Mouse (Mus musculus): ENCODE measurements around the gene Gsn. TPM values are rescaled to one million over a fixed set of nuclear protein-coding genes. Genes with fewer than 3 reads are reported as not detected.

Gsn gene
- polyA plus RNA-seq (2015; fragmentation: Nextera tagmentation; extraction: Ambion mirVana): 18.0 and 18.1 TPM in 2 replicates

- peak within 1 kb of the TSS; percentile 60 for H3K4me3 ChIP-seq
- ATAC-seq (replicated peaks): peak; percentile 93
- peak within 1 kb of the TSS; percentile 97 for H3K4me2 ChIP-seq (replicated peaks)
- H3K4me1 ChIP-seq: peaks cover 14% of the 10 kb centered on the region
- H3K27ac ChIP-seq (replicated peaks): no peak within 1 kb of the TSS
- 4% methylated on average over 54 of the region's 54 CpGs for WGBS
- H3K27me3 ChIP-seq: peaks cover 6% of the 10 kb centered on the region; the same call in 1 of the 2 replicates
- H3K9me3 ChIP-seq: no peaks in the 10 kb centered on the region
- no peaks in the 10 kb centered on the region for H3K36me3 ChIP-seq
- H3K9ac ChIP-seq (replicated peaks): peak within 1 kb of the TSS; percentile 62
Observed at GRCm38 (mm10) chr2:35255885-35256833, at the start of gene Gsn. Gene Gsn, plus strand, starts transcription at chr2:35256380.

- no peak for ATAC-seq (replicated peaks)
- no peak overlapping the region for H3K27ac ChIP-seq (replicated peaks)
- no peaks in the 10 kb centered on the region for H3K9me3 ChIP-seq
- no peaks in the 10 kb centered on the region for H3K36me3 ChIP-seq
- no peak overlapping the region for H3K4me2 ChIP-seq (replicated peaks)
- 90% methylated on average over 3 of the region's 3 CpGs for WGBS
- 0 out of 2 replicates have a peak, but pooled peaks cover 4% of the 10 kb centered on the region for H3K27me3 ChIP-seq
- no peaks in the 10 kb centered on the region for H3K4me1 ChIP-seq
- no peak overlapping the region for H3K4me3 ChIP-seq
- H3K9ac ChIP-seq (replicated peaks): no peak overlapping the region
Observed at GRCm38 (mm10) chr2:35206761-35207160, 49.4 kb upstream of the Gsn start.

- Histone ChIP-seq H3K9ac (replicated peaks) (no peak overlapping the region), H3K27me3 (0 out of 2 replicates have a peak, but pooled peaks cover 4% of the 10 kb centered on the region), H3K27ac (replicated peaks) (no peak overlapping the region), H3K4me1 (no peaks in the 10 kb centered on the region), H3K4me3 (no peak overlapping the region), H3K4me2 (replicated peaks) (no peak overlapping the region), H3K36me3 (no peaks in the 10 kb centered on the region), H3K9me3 (no peaks in the 10 kb centered on the region)
- no peak for ATAC-seq (replicated peaks)
- WGBS: 83% methylated on average over 3 of the region's 3 CpGs
Observed at GRCm38 (mm10) chr2:35208054-35208453, 48.1 kb upstream of the Gsn start.

GRCm38 (mm10) chr2:35208931-35209665 is 47.1 kb upstream of the Gsn start:
- Histone ChIP-seq H3K9ac (replicated peaks) (no peak overlapping the region), H3K4me2 (replicated peaks) (no peak overlapping the region), H3K27ac (replicated peaks) (no peak overlapping the region), H3K27me3 (0 out of 2 replicates have a peak, but pooled peaks cover 4% of the 10 kb centered on the region), H3K36me3 (no peaks in the 10 kb centered on the region), H3K9me3 (no peaks in the 10 kb centered on the region), H3K4me1 (no peaks in the 10 kb centered on the region), H3K4me3 (no peak overlapping the region)
- ATAC-seq (replicated peaks): no peak
- 73% methylated on average over 8 of the region's 8 CpGs for WGBS

GRCm38 (mm10) chr2:35211681-35212080 is 44.5 kb upstream of the Gsn start:
- no peak overlapping the region for H3K4me2 ChIP-seq (replicated peaks)
- no peak overlapping the region for H3K27ac ChIP-seq (replicated peaks)
- no peaks in the 10 kb centered on the region for H3K9me3 ChIP-seq
- no peak overlapping the region for H3K4me3 ChIP-seq
- WGBS: 79% methylated on average over 3 of the region's 3 CpGs
- H3K36me3 ChIP-seq: no peaks in the 10 kb centered on the region
- no peak overlapping the region for H3K9ac ChIP-seq (replicated peaks)
- H3K4me1 ChIP-seq: peaks cover 8% of the 10 kb centered on the region
- H3K27me3 ChIP-seq: no peaks in the 10 kb centered on the region
- no peak for ATAC-seq (replicated peaks)

GRCm38 (mm10) chr2:35213345-35213910 is 42.8 kb upstream of the Gsn start:
- H3K4me1 ChIP-seq: peaks cover 8% of the 10 kb centered on the region

GRCm38 (mm10) chr2:35214881-35215358 is 41.3 kb upstream of the Gsn start:
- peak overlapping the region; percentile 38 for H3K4me2 ChIP-seq (replicated peaks)
- no peaks in the 10 kb centered on the region for H3K9me3 ChIP-seq
- peak; percentile 73 for ATAC-seq (replicated peaks)
- no peaks in the 10 kb centered on the region for H3K27me3 ChIP-seq
- peak overlapping the region; percentile 20; the same call in 1 of the 2 replicates for H3K4me3 ChIP-seq
- no peaks in the 10 kb centered on the region for H3K36me3 ChIP-seq
- H3K9ac ChIP-seq (replicated peaks): 0 out of 2 replicates have a peak overlapping the region, but pooled peaks have one; percentile 30
- WGBS: under 1% methylated on average over 12 of the region's 12 CpGs
- H3K27ac ChIP-seq (replicated peaks): peak overlapping the region; percentile 33; the same call in 1 of the 2 replicates
- H3K4me1 ChIP-seq: peaks cover 8% of the 10 kb centered on the region

More at GRCm38 (mm10) chr2:35213345-35213910, 42.8 kb upstream of the Gsn start:
- no peaks in the 10 kb centered on the region for H3K9me3 ChIP-seq
- H3K36me3 ChIP-seq: no peaks in the 10 kb centered on the region
- no peak overlapping the region for H3K4me3 ChIP-seq
- no peak overlapping the region for H3K4me2 ChIP-seq (replicated peaks)
- no peak overlapping the region for H3K27ac ChIP-seq (replicated peaks)
- no peak for ATAC-seq (replicated peaks)
- no peaks in the 10 kb centered on the region for H3K27me3 ChIP-seq
- H3K9ac ChIP-seq (replicated peaks): no peak overlapping the region
- 87% methylated on average over 12 of the region's 12 CpGs for WGBS

- Histone ChIP-seq H3K9me3 (no peaks in the 10 kb centered on the region), H3K27me3 (no peaks in the 10 kb centered on the region), H3K36me3 (no peaks in the 10 kb centered on the region), H3K4me3 (no peak overlapping the region), H3K27ac (replicated peaks) (no peak overlapping the region), H3K4me2 (replicated peaks) (no peak overlapping the region), H3K4me1 (peaks cover 8% of the 10 kb centered on the region), H3K9ac (replicated peaks) (no peak overlapping the region)
- 0 out of 2 replicates have a peak, but pooled peaks have one; percentile 6 for ATAC-seq (replicated peaks)
- WGBS: 10% methylated on average over 14 of the region's 14 CpGs
Observed at GRCm38 (mm10) chr2:35215363-35215762, 40.8 kb upstream of the Gsn start.

- peaks cover 8% of the 10 kb centered on the region for H3K4me1 ChIP-seq
- H3K4me3 ChIP-seq: no peak overlapping the region
- no peaks in the 10 kb centered on the region for H3K9me3 ChIP-seq
- no peak overlapping the region for H3K4me2 ChIP-seq (replicated peaks)
- H3K9ac ChIP-seq (replicated peaks): no peak overlapping the region
- no peaks in the 10 kb centered on the region for H3K36me3 ChIP-seq
- no peak overlapping the region for H3K27ac ChIP-seq (replicated peaks)
- no peak for ATAC-seq (replicated peaks)
- 95% methylated on average over 2 of the region's 2 CpGs for WGBS
- no peaks in the 10 kb centered on the region for H3K27me3 ChIP-seq
Observed at GRCm38 (mm10) chr2:35216701-35217100, 39.5 kb upstream of the Gsn start.

- Histone ChIP-seq H3K27ac (replicated peaks) (no peak overlapping the region), H3K9ac (replicated peaks) (no peak overlapping the region), H3K4me2 (replicated peaks) (no peak overlapping the region), H3K4me1 (peaks cover 8% of the 10 kb centered on the region), H3K9me3 (no peaks in the 10 kb centered on the region), H3K4me3 (no peak overlapping the region), H3K36me3 (no peaks in the 10 kb centered on the region), H3K27me3 (no peaks in the 10 kb centered on the region)
- no peak for ATAC-seq (replicated peaks)
- 94% methylated on average over 3 of the region's 3 CpGs for WGBS
Observed at GRCm38 (mm10) chr2:35218736-35219135, 37.4 kb upstream of the Gsn start.

- ATAC-seq (replicated peaks): no peak
- H3K27me3 ChIP-seq: no peaks in the 10 kb centered on the region
- no peak overlapping the region for H3K9ac ChIP-seq (replicated peaks)
- H3K27ac ChIP-seq (replicated peaks): no peak overlapping the region
- 66% methylated on average over 6 of the region's 6 CpGs for WGBS
- H3K4me1 ChIP-seq: no peaks in the 10 kb centered on the region
- no peaks in the 10 kb centered on the region for H3K36me3 ChIP-seq
- no peaks in the 10 kb centered on the region for H3K9me3 ChIP-seq
- no peak overlapping the region for H3K4me3 ChIP-seq
- H3K4me2 ChIP-seq (replicated peaks): no peak overlapping the region
Observed at GRCm38 (mm10) chr2:35222822-35223391, 33.3 kb upstream of the Gsn start.
